Mouse (Mus musculus): ENCODE data around the gene Tex28. TPM values are rescaled to one million over a fixed set of nuclear protein-coding genes. Genes with fewer than 3 reads are reported as not detected.
"Not testable (repeated sequence)": the region's sequence is repeated elsewhere in the genome, so short reads cannot be mapped to it uniquely, and the experiment has no call there.

Tex28 gene
- total RNA-seq (2017), result not detected in 2 replicates

GRCm38 (mm10) chrX:74167738-74168137, at the start of gene Tex28:
TSS of gene Tex28 (minus strand) at chrX:74167838.
- ATAC-seq (replicated peaks; ENCODE audit: low read depth, poor library complexity, severe bottlenecking), result no peak

- ATAC-seq (replicated peaks; ENCODE audit: low read depth, poor library complexity, severe bottlenecking), result no peak
These were observed 35.9 kb upstream of the Tex28 start for GRCm38 (mm10) chrX:74203556-74203955.

- no peak for ATAC-seq (replicated peaks; ENCODE audit: low read depth, poor library complexity, severe bottlenecking)
These were observed 9.3 kb upstream of the Tex28 start, which contains the start of gene Tktl1 for GRCm38 (mm10) chrX:74176959-74177358. TSS of gene Tktl1 (plus strand) at chrX:74177259.

- ATAC-seq (replicated peaks; ENCODE audit: low read depth, poor library complexity, severe bottlenecking), result not testable (repeated sequence)
These were observed 32.4 kb downstream of the Tex28 start, which contains the start of gene Mecp2 for GRCm38 (mm10) chrX:74135263-74135662. TSS of gene Mecp2 (minus strand) at chrX:74135363.

GRCm38 (mm10) chrX:74127164-74127563, 40.5 kb downstream of the Tex28 start, which contains the start of gene Opn1mw:
TSS of gene Opn1mw (plus strand) at chrX:74127464.
- ATAC-seq (replicated peaks; ENCODE audit: low read depth, poor library complexity, severe bottlenecking), result no peak

- 0 out of 2 replicates have a peak, but pooled peaks have one; percentile 32 for ATAC-seq (replicated peaks; ENCODE audit: low read depth, poor library complexity, severe bottlenecking)
These were observed 42.7 kb downstream of the Tex28 start for GRCm38 (mm10) chrX:74124975-74125374.

GRCm38 (mm10) chrX:74115511-74115910, 52.1 kb downstream of the Tex28 start:
- peak; percentile 83 for ATAC-seq (replicated peaks; ENCODE audit: low read depth, poor library complexity, severe bottlenecking)

GRCm38 (mm10) chrX:74114036-74114435, 53.6 kb downstream of the Tex28 start:
- no peak for ATAC-seq (replicated peaks; ENCODE audit: low read depth, poor library complexity, severe bottlenecking)

GRCm38 (mm10) chrX:74108747-74109146, 58.9 kb downstream of the Tex28 start:
- ATAC-seq (replicated peaks; ENCODE audit: low read depth, poor library complexity, severe bottlenecking), result no peak

GRCm38 (mm10) chrX:74105916-74106315, 61.7 kb downstream of the Tex28 start:
- no peak for ATAC-seq (replicated peaks; ENCODE audit: low read depth, poor library complexity, severe bottlenecking)

- ATAC-seq (replicated peaks; ENCODE audit: low read depth, poor library complexity, severe bottlenecking), result no peak
These were observed 64.0 kb downstream of the Tex28 start for GRCm38 (mm10) chrX:74103457-74104188.

Other genes starting within 250 kb of the Tex28 start
- 22.7 and 28.2 TPM in 2 replicates for gene Arhgap4, start 246.0 kb downstream of the Tex28 start, total RNA-seq (2017)
- gene Naa10, start 245.9 kb downstream of the Tex28 start, total RNA-seq (2017), result 108 and 152 TPM in 2 replicates
- gene Renbp, start 237.0 kb downstream of the Tex28 start, total RNA-seq (2017), result 10.2 and 14.4 TPM in 2 replicates
- gene Hcfc1, start 201.5 kb downstream of the Tex28 start, total RNA-seq (2017), result 73.4 and 91.9 TPM in 2 replicates
- gene Irak1, start 143.9 kb downstream of the Tex28 start, total RNA-seq (2017), result 42.8 and 54.9 TPM in 2 replicates
- gene Opn1mw, start 40.4 kb downstream of the Tex28 start, total RNA-seq (2017), result not detected in 2 replicates
- 16.9 and 26.2 TPM in 2 replicates for gene Mecp2, start 32.5 kb downstream of the Tex28 start, total RNA-seq (2017)
- gene Tktl1, start 9.4 kb upstream of the Tex28 start, total RNA-seq (2017), result not detected in 2 replicates
- gene Flna, start 82.0 kb upstream of the Tex28 start, total RNA-seq (2017), result 400 and 472 TPM in 2 replicates
- gene Emd, start 86.8 kb upstream of the Tex28 start, total RNA-seq (2017), result 90.2 and 104 TPM in 2 replicates
- gene Rpl10, start 103.0 kb upstream of the Tex28 start, total RNA-seq (2017), result 1,474 and 1,557 TPM in 2 replicates
- 26.1 and 34.3 TPM in 2 replicates for gene Taz, start 114.1 kb upstream of the Tex28 start, total RNA-seq (2017)
- 9.8 and 26.6 TPM in 2 replicates for gene Dnase1l1, start 114.5 kb upstream of the Tex28 start, total RNA-seq (2017)
- 81.6 and 153 TPM in 2 replicates for gene Atp6ap1, start 129.3 kb upstream of the Tex28 start, total RNA-seq (2017)
- gene Gdi1, start 137.2 kb upstream of the Tex28 start, total RNA-seq (2017), result 29.7 and 35.3 TPM in 2 replicates
- 41.7 and 54.4 TPM in 2 replicates for gene Fam50a, start 145.2 kb upstream of the Tex28 start, total RNA-seq (2017)
- gene Plxna3, start 161.2 kb upstream of the Tex28 start, total RNA-seq (2017), result 0.92 and 1.2 TPM in 2 replicates
- gene Lage3, start 185.8 kb upstream of the Tex28 start, total RNA-seq (2017), result 22.4 and 30.6 TPM in 2 replicates
- 15.4 and 17.2 TPM in 2 replicates for gene Ubl4a, start 205.4 kb upstream of the Tex28 start, total RNA-seq (2017)
- 9.0 and 17.0 TPM in 2 replicates for gene Slc10a3, start 205.5 kb upstream of the Tex28 start, total RNA-seq (2017)
- 12.0 and 12.7 TPM in 2 replicates for gene Fam3a, start 225.4 kb upstream of the Tex28 start, total RNA-seq (2017)
- 28.0 and 61.3 TPM in 2 replicates for gene Ikbkg, start 225.5 kb upstream of the Tex28 start, total RNA-seq (2017)

All from common myeloid progenitor, adult 5-6 weeks (primary cell).